Mouse (Mus musculus): ENCODE data around the gene Nars2. TPM values are rescaled to one million over a fixed set of nuclear protein-coding genes. Genes with fewer than 3 reads are reported as not detected.

Gene Nars2
- 2.0 TPM for polyA plus RNA-seq (2015; fragmentation: Illumina TruSeq; extraction: RNeasy Lipid Tissue Mini Kit (QIAGEN cat#74804); ENCODE audit: insufficient read depth, low read depth, low replicate concordance)

GRCm38 (mm10) chr7:96951281-96952051 lies at the start of gene Nars2:
Gene Nars2, plus strand, starts transcription at chr7:96951505.

GRCm38 (mm10) chr7:97081242-97081958 lies 130.1 kb downstream of the Nars2 start, which contains the start of gene Gab2:
Gene Gab2, plus strand, starts transcription at chr7:97081586.

Other genes with a start within 250 kb of the Nars2 start
- gene Gab2, start 130.1 kb downstream of the Nars2 start, polyA plus RNA-seq (2015; fragmentation: Illumina TruSeq; extraction: RNeasy Lipid Tissue Mini Kit (QIAGEN cat#74804); ENCODE audit: insufficient read depth, low read depth, low replicate concordance), result 2.0 TPM